Mouse (Mus musculus) CH12.LX (cell line): ENCODE results near the gene Slc9a3r2. TPM values are rescaled to one million over a fixed set of nuclear protein-coding genes. Genes with fewer than 3 reads are reported as not detected.

Experiments
- DNase-seq: peaks from one replicate; pipeline ENCODE4 v3.0.0-alpha.2; 2013; ENCODE audit errors: extremely low read depth
- H3K27ac ChIP-seq: 2 replicates; pipeline ENCODE4 v1.5.1; 2012; ENCODE audit warnings: low read depth, mild to moderate bottlenecking, control low read depth, moderate library complexity; ENCODE audit not compliant: insufficient read depth
- H3K27me3 ChIP-seq: replicated peaks from 2 replicates; pipeline ENCODE3; 2012; ENCODE audit warnings: inconsistent platforms
- H3K36me3 ChIP-seq, 2 experiments: replicated peaks in 1 of 2; 2 replicates each; pipeline versions ENCODE3 to v1.6.1; 2012; ENCODE audit warnings: inconsistent platforms in 1 of 2, low read length in 1 of 2, mild to moderate bottlenecking in 1 of 2, mixed read lengths in 1 of 2, moderate library complexity in 1 of 2; ENCODE audit not compliant: control insufficient read depth in 1 of 2, insufficient read depth in 1 of 2
- H3K4me1 ChIP-seq, 2 experiments: 2 replicates each; pipeline ENCODE4 v1.6.1; 2012; ENCODE audit warnings: inconsistent platforms in 1 of 2, moderate library complexity in 1 of 2; ENCODE audit not compliant: insufficient read depth in 2 of 2, control insufficient read depth in 1 of 2
- H3K4me2 ChIP-seq: 2 replicates; pipeline ENCODE4 v1.6.1; 2012; ENCODE audit warnings: low read depth, mild to moderate bottlenecking, control low read depth; ENCODE audit not compliant: poor library complexity, insufficient read depth, severe bottlenecking
- H3K4me3 ChIP-seq, 3 experiments: fragments of 150-350 bp in 1 of 3; sonication (generic) in 1 of 3; replicated peaks in 1 of 3; 2 replicates each; pipeline versions ENCODE3 to v1.5.1; 2011 to 2012; ENCODE audit warnings: low read depth in 2 of 3, low read length in 2 of 3, mild to moderate bottlenecking in 2 of 3, moderate library complexity in 2 of 3, control low read depth in 1 of 3, improper control_type of control experiment in 1 of 3, inconsistent platforms in 1 of 3, mixed read lengths in 1 of 3; ENCODE audit not compliant: poor library complexity in 1 of 3
- H3K79me2 ChIP-seq: replicated peaks from 2 replicates; pipeline ENCODE4 v1.6.1; 2012; ENCODE audit warnings: mild to moderate bottlenecking, moderate library complexity; ENCODE audit not compliant: control insufficient read depth, poor library complexity, insufficient read depth, severe bottlenecking; ENCODE audit errors: extremely low read depth
- H3K9ac ChIP-seq: 2 replicates; pipeline ENCODE4 v1.6.1; 2012; ENCODE audit warnings: low read depth, mild to moderate bottlenecking, control low read depth, moderate library complexity; ENCODE audit not compliant: insufficient read depth
- H3K9me3 ChIP-seq: replicated peaks from 2 replicates; pipeline ENCODE3; 2012; ENCODE audit warnings: low read length, inconsistent platforms, mixed read lengths
- BHLHE40 ChIP-seq: IDR thresholded peaks from 2 replicates; pipeline ENCODE4 v1.6.1; 2011; ENCODE audit warnings: mild to moderate bottlenecking, low read depth, low read length, improper control_type of control experiment
- CHD1 ChIP-seq: IDR thresholded peaks from 2 replicates; pipeline ENCODE4 v1.6.1; 2012; ENCODE audit warnings: low read depth, low read length, improper control_type of control experiment, inconsistent platforms
- CHD2 ChIP-seq: IDR thresholded peaks from 2 replicates; pipeline ENCODE4 v1.6.1; 2011; ENCODE audit warnings: low read length, improper control_type of control experiment
- CTCF ChIP-seq, 2 experiments: IDR thresholded peaks in 1 of 2; conservative IDR thresholded peaks in 1 of 2; 2 replicates each; pipeline ENCODE4 v1.5.1; 2011 to 2012; ENCODE audit warnings: low read depth in 2 of 2, low read length in 2 of 2, improper control_type of control experiment in 1 of 2, inconsistent platforms in 1 of 2, mild to moderate bottlenecking in 1 of 2, moderate library complexity in 1 of 2
- ELF1 ChIP-seq: IDR thresholded peaks from 2 replicates; pipeline ENCODE4 v1.6.1; 2014; ENCODE audit warnings: low read depth, mild to moderate bottlenecking, inconsistent platforms, low read length, improper control_type of control experiment
- GABPA ChIP-seq: IDR thresholded peaks from 2 replicates; pipeline ENCODE4 v1.6.1; 2012; ENCODE audit warnings: low read depth, low read length, improper control_type of control experiment, inconsistent platforms; ENCODE audit not compliant: insufficient replicate concordance
- HCFC1 ChIP-seq: IDR thresholded peaks from 2 replicates; pipeline ENCODE4 v1.6.1; 2012; ENCODE audit warnings: low read depth, mild to moderate bottlenecking, inconsistent platforms, low read length, improper control_type of control experiment
- IRF4 ChIP-seq: IDR thresholded peaks from 2 replicates; pipeline ENCODE4 v1.6.1; 2014; ENCODE audit warnings: low read depth, mild to moderate bottlenecking, inconsistent platforms, low read length, improper control_type of control experiment
- JUND ChIP-seq: conservative IDR thresholded peaks from 2 replicates; pipeline ENCODE4 v1.6.1; 2011; ENCODE audit warnings: low read depth, low read length, improper control_type of control experiment
- MAZ ChIP-seq: IDR thresholded peaks from 2 replicates; pipeline ENCODE4 v1.6.1; 2012; ENCODE audit warnings: low read depth, mild to moderate bottlenecking, inconsistent platforms, low read length, improper control_type of control experiment, moderate library complexity
- MXI1 ChIP-seq: IDR thresholded peaks from 2 replicates; pipeline ENCODE4 v1.6.1; 2011; ENCODE audit warnings: mild to moderate bottlenecking, low read depth, low read length, improper control_type of control experiment
- NRF1 ChIP-seq: IDR thresholded peaks from 2 replicates; pipeline ENCODE4 v1.6.1; 2014; ENCODE audit warnings: low read depth, mild to moderate bottlenecking, inconsistent platforms, low read length, improper control_type of control experiment, moderate library complexity
- POLR2A ChIP-seq: IDR thresholded peaks from 2 replicates; pipeline ENCODE4 v1.6.1; 2011; ENCODE audit warnings: low read depth, mild to moderate bottlenecking, improper control_type of control experiment, low read length
- POLR2AphosphoS2 ChIP-seq: IDR thresholded peaks from 2 replicates; pipeline ENCODE4 v1.6.1; 2011; ENCODE audit warnings: low read depth, low read length, improper control_type of control experiment
- RAD21 ChIP-seq: IDR thresholded peaks from 2 replicates; pipeline ENCODE4 v1.6.1; 2011; ENCODE audit warnings: low read depth, mild to moderate bottlenecking, low read length, improper control_type of control experiment, moderate library complexity
- RCOR1 ChIP-seq: conservative IDR thresholded peaks from 2 replicates; pipeline ENCODE4 v1.6.1; 2012; ENCODE audit warnings: low read depth, mild to moderate bottlenecking, inconsistent platforms, low read length, improper control_type of control experiment
- SIN3A ChIP-seq: IDR thresholded peaks from 2 replicates; pipeline ENCODE4 v1.6.1; 2012; ENCODE audit warnings: low read length, improper control_type of control experiment, inconsistent platforms
- SMC3 ChIP-seq: IDR thresholded peaks from 2 replicates; pipeline ENCODE4 v1.6.1; 2011; ENCODE audit warnings: low read depth, low read length, improper control_type of control experiment
- TBP ChIP-seq: conservative IDR thresholded peaks from 2 replicates; pipeline ENCODE4 v1.6.1; 2011; ENCODE audit warnings: low read depth, low read length, improper control_type of control experiment
- TCF12 ChIP-seq: IDR thresholded peaks from 2 replicates; pipeline ENCODE4 v1.6.1; 2014; ENCODE audit warnings: low read depth, mild to moderate bottlenecking, inconsistent platforms, low read length, improper control_type of control experiment
- USF1 ChIP-seq: IDR thresholded peaks from 2 replicates; pipeline ENCODE4 v1.6.1; 2014; ENCODE audit warnings: low read depth, mild to moderate bottlenecking, inconsistent platforms, low read length, improper control_type of control experiment
- ZC3H11A ChIP-seq: IDR thresholded peaks from 2 replicates; pipeline ENCODE4 v1.6.1; 2012; ENCODE audit warnings: low read depth, mild to moderate bottlenecking, inconsistent platforms, low read length, improper control_type of control experiment
- ZKSCAN1 ChIP-seq: IDR thresholded peaks from 2 replicates; pipeline ENCODE4 v1.6.1; 2012; ENCODE audit warnings: low read depth, inconsistent platforms, low read length, improper control_type of control experiment, borderline replicate concordance
- ZNF384 ChIP-seq: IDR thresholded peaks from 2 replicates; pipeline ENCODE4 v1.6.1; 2012; ENCODE audit warnings: low read depth, low read length, improper control_type of control experiment, inconsistent platforms
- dilution Hi-C: fragments of 300-500 bp; cut with MboI; formaldehyde crosslinking; loops from 2 replicates; pipeline ENCODE4 v1.14.3; 2020; ENCODE audit warnings: low sequenced_read_pairs; ENCODE audit not compliant: extremely low pct_unique_long_range_greater_than_20kb, extremely low pct_ligation_motif_present
- in situ Hi-C: fragments of 300-500 bp; cut with MboI; formaldehyde crosslinking; loops from 3 replicates; pipeline ENCODE4 v1.14.3; 2019; ENCODE audit warnings: low sequenced_read_pairs, low pct_ligation_motif_present, low pct_unique_long_range_greater_than_20kb, mixed read lengths
- polyA plus RNA-seq: library from polyadenylated mRNA; unstranded; fragments of >175 nt; gene quantifications from 2 replicates; pipeline ENCODE4 v1.2.1, GENCODE M21; 2012; ENCODE audit warnings: low read depth; ENCODE audit not compliant: insufficient read length
- total RNA-seq, 2 experiments: library from RNA; depleted of rRNA; stranded (reverse); fragments of 300-350 nt in 1 of 2; fragments of >200 nt in 1 of 2; gene quantifications; 2 replicates each; pipeline ENCODE4 v1.2.3; 2012 to 2014

Gene Slc9a3r2
- total and polyA plus RNA-seq, 3 experiments = 2.1 to 5.5 (median 4.8) TPM

- no peaks in the 10 kb centered on the region for H3K9me3 ChIP-seq
- no peak overlapping the region for H3K4me3 ChIP-seq
- no peak overlapping the region for H3K27ac ChIP-seq
- no peaks in the 10 kb centered on the region for H3K27me3 ChIP-seq
- TF ChIP-seq SMC3 (no peak), POLR2A (no peak)
- dilution Hi-C loops (no loop called here), in situ Hi-C loops (no loop called here)
- H3K79me2 ChIP-seq = no peaks in the 10 kb centered on the region
- DNase-seq = no peak
- no peak overlapping the region for H3K9ac ChIP-seq
- no peak overlapping the region for H3K4me2 ChIP-seq
- H3K36me3 ChIP-seq = peaks cover 14 to 63% of the 10 kb centered on the region in 2 experiments
- H3K4me1 ChIP-seq = peaks cover 6 to 50% of the 10 kb centered on the region in 2 experiments; a peak in 3 of 4 replicates
These were observed 16.3 kb downstream of the Slc9a3r2 start for GRCm38 (mm10) chr17:24633831-24634230.

- Histone ChIP-seq H3K36me3 (peaks cover 18 to 64% of the 10 kb centered on the region in 2 experiments), H3K79me2 (no peaks in the 10 kb centered on the region), H3K4me2 (peak overlapping the region; percentile 58), H3K9ac (peak overlapping the region; percentile 79), H3K4me1 (peaks cover 6 to 53% of the 10 kb centered on the region in 2 experiments; a peak in 3 of 4 replicates), H3K9me3 (no peaks in the 10 kb centered on the region), H3K27me3 (no peaks in the 10 kb centered on the region), H3K4me3 (peak overlapping the region; percentile 61 to 83 (median 80)), H3K27ac (no peak overlapping the region)
- in situ Hi-C loops (no loop called here), dilution Hi-C loops (no loop called here)
- TF ChIP-seq ZKSCAN1 (peak; percentile 72), POLR2A (no peak)
- DNase-seq = no peak
These were observed 17.2 kb downstream of the Slc9a3r2 start for GRCm38 (mm10) chr17:24632813-24633449.

- dilution Hi-C loops = no loop called here
- no peaks in the 10 kb centered on the region for H3K9me3 ChIP-seq
- in situ Hi-C loops = no loop called here
- H3K36me3 ChIP-seq = peaks cover 20 to 66% of the 10 kb centered on the region in 2 experiments
- H3K4me2 ChIP-seq = peak within 1 kb of the TSS; percentile 83
- no peaks in the 10 kb centered on the region for H3K79me2 ChIP-seq
- peak within 1 kb of the TSS; percentile 61 to 83 (median 80) for H3K4me3 ChIP-seq
- H3K27me3 ChIP-seq = no peaks in the 10 kb centered on the region
- DNase-seq = peak; percentile 81
- no peak within 1 kb of the TSS for H3K27ac ChIP-seq
- H3K9ac ChIP-seq = peak within 1 kb of the TSS; percentile 79
- peaks cover 6 to 53% of the 10 kb centered on the region in 2 experiments; a peak in 3 of 4 replicates for H3K4me1 ChIP-seq
- TF ChIP-seq JUND (no peak), MXI1 (peak; percentile 87), TBP (no peak), HCFC1 (peak; percentile 98), USF1 (no peak), ELF1 (peak; percentile 85), SIN3A (peak; percentile 99), CHD1 (no peak), RCOR1 (no peak), CHD2 (peak; percentile 8; the same call in 1 of the 2 replicates), RAD21 (no peak), ZKSCAN1 (no peak), POLR2AphosphoS2 (peak; percentile 30; the same call in 1 of the 2 replicates), BHLHE40 (no peak), TCF12 (peak; percentile 75), CTCF (conservative IDR thresholded peaks at IDR 0.05 in 1 of 2, IDR thresholded peaks at IDR 0.05 in 1 of 2; ENCODE audit: low read depth in 2 of 2, low read length in 2 of 2) (no peak), GABPA (peak; percentile 48; the same call in 1 of the 2 replicates), IRF4 (0 out of 2 replicates have a peak, but pooled peaks have one; percentile 33), ZNF384 (no peak), SMC3 (no peak), MAZ (peak; percentile 95), ZC3H11A (no peak), NRF1 (peak; percentile 73)
These were observed 17.8 kb downstream of the Slc9a3r2 start, which contains the start of the genes Tsc2 and Nthl1 for GRCm38 (mm10) chr17:24632167-24632812. Gene Tsc2, minus strand, starts transcription at chr17:24632630. Gene Nthl1, plus strand, starts transcription at chr17:24632680.
